ENCODE assay signal across 29 mouse cellular contexts in genomic region chr8:125512561-125512960, GRCm38 (mm10). TPM values are rescaled to one million over a fixed set of nuclear protein-coding genes. Genes with fewer than 3 reads are reported as not detected.
DNase-seq lines count a peak whose midpoint lies in the region; ATAC-seq and TF ChIP-seq lines count a peak whose summit lies in the region.
"Had no signal": no experiment of that assay in that cellular context is flagged by ENCODE, and none has a peak within 500 bp of the region (broad histone marks: within the 10 kb centered on the region; RNA-seq: fewer than 3 reads in every experiment).

No protein-coding gene starts in this region.

- no peak for TF ChIP-seq EP300 in heart, adult 2 months (IDR thresholded peaks at IDR 0.05; ENCODE audit: insufficient read depth, low read depth, low read length)

- no peak overlapping the region for H3K9ac ChIP-seq in heart, adult 2 months (ENCODE audit: low read depth, low read length)
- 0 out of 2 replicates have a peak overlapping the region, but pooled peaks have one; percentile 26 for H3K9ac ChIP-seq in heart, embryonic 13.5 days
- peak overlapping the region; percentile 28; the same call in 1 of the 2 replicates for H3K9ac ChIP-seq in heart, embryonic 16.5 days (ENCODE audit: low read length)
- H3K9ac ChIP-seq in hindbrain, embryonic 11.5 days (ENCODE audit: low read depth, low read length): no peak overlapping the region
- H3K9ac ChIP-seq: embryonic facial prominence, embryonic 12.5 days; embryonic facial prominence, embryonic 15.5 days; forebrain, postnatal 0 days; hindbrain, embryonic 13.5 days; intestine, embryonic 15.5 days; kidney, embryonic 15.5 days had no signal

- H3K4me2 ChIP-seq in heart, embryonic 13.5 days: no peak overlapping the region
- H3K4me2 ChIP-seq in heart, embryonic 16.5 days (ENCODE audit: low read depth, low read length): no peak overlapping the region
- no peak overlapping the region for H3K4me2 ChIP-seq in hindbrain, embryonic 11.5 days (replicated peaks; ENCODE audit: low read depth, low read length)
- H3K4me2 ChIP-seq: embryonic facial prominence, embryonic 12.5 days; embryonic facial prominence, embryonic 15.5 days; hindbrain, embryonic 13.5 days; intestine, embryonic 15.5 days; kidney, embryonic 15.5 days had no signal

- peaks cover 13% of the 10 kb centered on the region; the same call in 1 of the 2 replicates for H3K36me3 ChIP-seq in heart, adult 2 months (ENCODE audit: control insufficient read depth, insufficient read depth, low read length)
- H3K36me3 ChIP-seq in heart, embryonic 13.5 days: 0 out of 2 replicates have a peak, but pooled peaks cover 5% of the 10 kb centered on the region
- peaks cover 1% of the 10 kb centered on the region; the same call in 1 of the 2 replicates for H3K36me3 ChIP-seq in heart, embryonic 16.5 days (ENCODE audit: control insufficient read depth, insufficient read depth)
- no peaks in the 10 kb centered on the region for H3K36me3 ChIP-seq in hindbrain, embryonic 11.5 days (ENCODE audit: control insufficient read depth, insufficient read depth, low read length)
- H3K36me3 ChIP-seq: embryonic facial prominence, embryonic 12.5 days; embryonic facial prominence, embryonic 15.5 days; G1E; hindbrain, embryonic 13.5 days; intestine, embryonic 15.5 days; kidney, embryonic 15.5 days had no signal

- ATAC-seq in heart, embryonic 13.5 days (ENCODE audit: extremely low read depth, insufficient number of reproducible peaks, low FRiP score, low TSS enrichment): no peak
- no peak for ATAC-seq in heart, embryonic 16.5 days (replicated peaks; ENCODE audit: extremely low read depth, insufficient read depth, low FRiP score)
- no peak for ATAC-seq in hindbrain, embryonic 11.5 days (ENCODE audit: low FRiP score)
- ATAC-seq: forebrain, embryonic 14.5 days; forebrain, postnatal 0 days; hindbrain, embryonic 16.5 days; intestine, embryonic 15.5 days; Patski had no signal

- H3K79me2 ChIP-seq in heart, adult 2 months (replicated peaks; ENCODE audit: control insufficient read depth, insufficient read depth, low read length): peaks cover 2% of the 10 kb centered on the region; the same call in 1 of the 2 replicates

- peak overlapping the region; percentile 87 for H3K27ac ChIP-seq in heart, adult 2 months
- H3K27ac ChIP-seq in heart, embryonic 13.5 days (replicated peaks): peak overlapping the region; percentile 98
- peak overlapping the region; percentile 95 for H3K27ac ChIP-seq in heart, embryonic 16.5 days (ENCODE audit: low read length)
- H3K27ac ChIP-seq in hindbrain, embryonic 11.5 days (ENCODE audit: low read depth, low read length): no peak overlapping the region
- H3K27ac ChIP-seq: embryonic facial prominence, embryonic 12.5 days had no signal

- H3K9me3 ChIP-seq in heart, embryonic 13.5 days: no peaks in the 10 kb centered on the region
- H3K9me3 ChIP-seq in heart, embryonic 16.5 days (replicated peaks; ENCODE audit: control insufficient read depth, low read length): no peaks in the 10 kb centered on the region
- H3K9me3 ChIP-seq in hindbrain, embryonic 11.5 days (ENCODE audit: control insufficient read depth, low read length): no peaks in the 10 kb centered on the region
- H3K9me3 ChIP-seq: embryonic facial prominence, embryonic 12.5 days; embryonic facial prominence, embryonic 15.5 days; hindbrain, embryonic 13.5 days; intestine, embryonic 15.5 days; kidney, embryonic 15.5 days had no signal

- no peak for TF ChIP-seq CTCF in heart, adult 2 months (IDR thresholded peaks at IDR 0.05)

- TF ChIP-seq POLR2A in heart, adult 2 months (IDR thresholded peaks at IDR 0.05; ENCODE audit: insufficient read depth, low read depth, low read length): no peak

- no peak overlapping the region for H3K4me3 ChIP-seq in heart, adult 2 months
- H3K4me3 ChIP-seq in heart, embryonic 13.5 days: no peak overlapping the region
- no peak overlapping the region for H3K4me3 ChIP-seq in heart, embryonic 16.5 days (ENCODE audit: low read length)
- no peak overlapping the region for H3K4me3 ChIP-seq in hindbrain, embryonic 11.5 days (ENCODE audit: low read depth, low read length)
- H3K4me3 ChIP-seq: embryonic facial prominence, embryonic 12.5 days; embryonic facial prominence, embryonic 15.5 days; gastrocnemius, adult 2 months; hindbrain, embryonic 13.5 days; intestine, embryonic 15.5 days; kidney, embryonic 15.5 days had no signal

- H3K4me1 ChIP-seq in heart, adult 2 months (ENCODE audit: control insufficient read depth, insufficient read depth, low read length): peaks cover 45% of the 10 kb centered on the region
- H3K4me1 ChIP-seq in heart, embryonic 13.5 days: peaks cover 99% of the 10 kb centered on the region
- H3K4me1 ChIP-seq in heart, embryonic 16.5 days (ENCODE audit: control insufficient read depth, insufficient read depth, low read length): peaks cover 82% of the 10 kb centered on the region
- peaks cover 2% of the 10 kb centered on the region; the same call in 1 of the 2 replicates for H3K4me1 ChIP-seq in hindbrain, embryonic 11.5 days (replicated peaks; ENCODE audit: control insufficient read depth, insufficient read depth, low read length)

- H3K27me3 ChIP-seq in heart, adult 2 months (ENCODE audit: control insufficient read depth, insufficient read depth, low read length): no peaks in the 10 kb centered on the region
- H3K27me3 ChIP-seq in heart, embryonic 13.5 days (replicated peaks): no peaks in the 10 kb centered on the region
- H3K27me3 ChIP-seq in heart, embryonic 16.5 days (ENCODE audit: control insufficient read depth, insufficient read depth, low read length): no peaks in the 10 kb centered on the region
- no peaks in the 10 kb centered on the region for H3K27me3 ChIP-seq in hindbrain, embryonic 11.5 days (ENCODE audit: control insufficient read depth, insufficient read depth, low read length)
- H3K27me3 ChIP-seq: CH12.LX; embryonic facial prominence, embryonic 12.5 days; intestine, embryonic 15.5 days; kidney, embryonic 15.5 days; Patski had no signal

- WGBS in heart, adult 2 months: 85% methylated on average over 1 of the region's 1 CpGs
- 81% methylated on average over 1 of the region's 1 CpGs for WGBS in heart, embryonic 13.5 days
- 81% methylated on average over 1 of the region's 1 CpGs for WGBS in heart, embryonic 16.5 days
- WGBS in hindbrain, embryonic 11.5 days: 89% methylated on average over 1 of the region's 1 CpGs

- intact Hi-C loops in heart, adult 2 months (cut with DNase I): loop anchor here (2.0 kb wide), 1 partner anchor 38 kb away; no protein-coding TSS in a partner anchor
- intact Hi-C loops in heart, postnatal 14 days (cut with DNase I): no loop called here
- intact Hi-C loops in heart, postnatal 25 days (cut with DNase I): loop anchor here (2.0 kb wide), 1 partner anchor 56 kb away; the partner anchor contains the start of gene Sipa1l2

- DNase-seq in heart, adult 2 months: no peak
- no peak for DNase-seq in heart, postnatal 14 days
- no peak for DNase-seq in heart, postnatal 25 days (ENCODE audit: low spot score)
- DNase-seq in heart, adult 18-20 months: no peak
- DNase-seq in hindbrain, embryonic 11.5 days (ENCODE audit: low spot score): no peak
- DNase-seq: adrenal gland, postnatal 10 days; adrenal gland, postnatal 36 days; B cell, adult 2 months; cerebellum, adult 11 months; cerebellum, adult 2 months; cerebellum, adult 9-11 months; cerebellum, postnatal 25 days; forebrain, postnatal 0 days; gastrocnemius, adult 2 months; gastrocnemius, postnatal 14 days; kidney, adult 11 months; kidney, adult 8-10 months had no signal

RNA-seq across cellular contexts. Expression of gene Sipa1l2, which starts 57.0 kb away (rescaled TPM):
- total RNA-seq in heart, adult 2 months (2021): 10 to 100 TPM; 42.9 to 45.4 TPM
- 27.0 and 40.5 TPM in 2 replicates for polyA plus RNA-seq in heart, adult 2 months (2012; rRNA removed)
- 10 to 100 TPM; 46.6 to 48.3 TPM for total RNA-seq in heart, postnatal 14 days (2021)
- polyA plus RNA-seq in heart, embryonic 13.5 days (2015; fragmentation: Nextera tagmentation; extraction: Ambion mirVana): 19.7 and 20.2 TPM in 2 replicates
- 10 to 100 TPM; 43.7 to 44.8 TPM for total RNA-seq in heart, postnatal 25 days (2021)
- polyA plus RNA-seq in heart, embryonic 16.5 days (2015; fragmentation: Nextera tagmentation; extraction: Ambion mirVana): 19.9 and 24.4 TPM in 2 replicates
- 10 to 100 TPM; 37.9 to 42.2 TPM for total RNA-seq in heart, adult 18-20 months (2021)
- 12.2 and 12.9 TPM in 2 replicates for polyA plus RNA-seq in hindbrain, embryonic 11.5 days (2014; fragmentation: Nextera tagmentation; extraction: Ambion mirVana)
- polyA plus RNA-seq: G1E had no signal

Comparison
In these comparisons a context has a peak if more than half of its experiments do, and no peak if none do; other contexts are left out.
1. H3K9ac ChIP-seq: peak in heart, embryonic 13.5 days (single experiment) and heart, embryonic 16.5 days (single experiment); none in heart, adult 2 months (single experiment) and hindbrain, embryonic 11.5 days (single experiment).